Mouse (Mus musculus): ENCODE measurements around the gene Meox1.

The Meox1 gene

GRCm38 (mm10) chr11:101871435-101871834, 22.7 kb downstream of the Meox1 start:
- in situ Hi-C loops (cut with MboI; ENCODE audit: low pct_unique_long_range_greater_than_20kb in 1 of 2, low sequenced_read_pairs in 2 of 2, unreplicated experiment in 1 of 2), result no loop called here

GRCm38 (mm10) chr11:101870067-101870765, 24.0 kb downstream of the Meox1 start:
- in situ Hi-C loops (cut with MboI; ENCODE audit: low pct_unique_long_range_greater_than_20kb in 1 of 2, low sequenced_read_pairs in 2 of 2, unreplicated experiment in 1 of 2), result no loop called here

GRCm38 (mm10) chr11:101867513-101868052, 26.6 kb downstream of the Meox1 start:
- in situ Hi-C loops (cut with MboI; ENCODE audit: low pct_unique_long_range_greater_than_20kb in 1 of 2, low sequenced_read_pairs in 2 of 2, unreplicated experiment in 1 of 2), result no loop called here

- in situ Hi-C loops (cut with MboI; ENCODE audit: low pct_unique_long_range_greater_than_20kb in 1 of 2, low sequenced_read_pairs in 2 of 2, unreplicated experiment in 1 of 2), result no loop called here
Observed at GRCm38 (mm10) chr11:101858742-101859141, 35.4 kb downstream of the Meox1 start.

- in situ Hi-C loops (cut with MboI; ENCODE audit: low pct_unique_long_range_greater_than_20kb in 1 of 2, low sequenced_read_pairs in 2 of 2, unreplicated experiment in 1 of 2), result no loop called here
Observed at GRCm38 (mm10) chr11:101855950-101856712, 38.0 kb downstream of the Meox1 start.

GRCm38 (mm10) chr11:101851042-101851441, 43.1 kb downstream of the Meox1 start:
- in situ Hi-C loops (cut with MboI; ENCODE audit: low pct_unique_long_range_greater_than_20kb in 1 of 2, low sequenced_read_pairs in 2 of 2, unreplicated experiment in 1 of 2), result no loop called here

GRCm38 (mm10) chr11:101849286-101849685, 44.9 kb downstream of the Meox1 start:
- in situ Hi-C loops (cut with MboI; ENCODE audit: low pct_unique_long_range_greater_than_20kb in 1 of 2, low sequenced_read_pairs in 2 of 2, unreplicated experiment in 1 of 2), result no loop called here

GRCm38 (mm10) chr11:101847509-101847908, 46.7 kb downstream of the Meox1 start:
- in situ Hi-C loops (cut with MboI; ENCODE audit: low pct_unique_long_range_greater_than_20kb in 1 of 2, low sequenced_read_pairs in 2 of 2, unreplicated experiment in 1 of 2), result no loop called here

- in situ Hi-C loops (cut with MboI; ENCODE audit: low pct_unique_long_range_greater_than_20kb in 1 of 2, low sequenced_read_pairs in 2 of 2, unreplicated experiment in 1 of 2), result loop anchor here in 1 of 2 experiments (5.0 kb wide), 1 partner anchor 60 kb away; no protein-coding TSS in a partner anchor
Observed at GRCm38 (mm10) chr11:101842773-101843163, 51.4 kb downstream of the Meox1 start.

GRCm38 (mm10) chr11:101841998-101842772, 52.0 kb downstream of the Meox1 start:
- in situ Hi-C loops (cut with MboI; ENCODE audit: low pct_unique_long_range_greater_than_20kb in 1 of 2, low sequenced_read_pairs in 2 of 2, unreplicated experiment in 1 of 2), result loop anchor here in 1 of 2 experiments (5.0 kb wide), 1 partner anchor 60 kb away; no protein-coding TSS in a partner anchor

GRCm38 (mm10) chr11:101840405-101840804, 53.8 kb downstream of the Meox1 start:
- in situ Hi-C loops (cut with MboI; ENCODE audit: low pct_unique_long_range_greater_than_20kb in 1 of 2, low sequenced_read_pairs in 2 of 2, unreplicated experiment in 1 of 2), result loop anchor here in 1 of 2 experiments (5.0 kb wide), 1 partner anchor 62 kb away; no protein-coding TSS in a partner anchor

- in situ Hi-C loops (cut with MboI; ENCODE audit: low pct_unique_long_range_greater_than_20kb in 1 of 2, low sequenced_read_pairs in 2 of 2, unreplicated experiment in 1 of 2), result loop anchor here in 1 of 2 experiments (10.0 kb wide), 1 partner anchor 135 kb away; no protein-coding TSS in a partner anchor
Observed at GRCm38 (mm10) chr11:101839426-101839825, 54.7 kb downstream of the Meox1 start.

GRCm38 (mm10) chr11:101832001-101832400, 62.2 kb downstream of the Meox1 start:
- in situ Hi-C loops (cut with MboI; ENCODE audit: low pct_unique_long_range_greater_than_20kb in 1 of 2, low sequenced_read_pairs in 2 of 2, unreplicated experiment in 1 of 2), result loop anchor here in 1 of 2 experiments (10.0 kb wide), 1 partner anchor 143 kb away; no protein-coding TSS in a partner anchor

GRCm38 (mm10) chr11:101830616-101831015, 63.6 kb downstream of the Meox1 start:
- in situ Hi-C loops (cut with MboI; ENCODE audit: low pct_unique_long_range_greater_than_20kb in 1 of 2, low sequenced_read_pairs in 2 of 2, unreplicated experiment in 1 of 2), result loop anchor here in 1 of 2 experiments (10.0 kb wide), 1 partner anchor 144 kb away; no protein-coding TSS in a partner anchor

GRCm38 (mm10) chr11:101830112-101830511, 64.1 kb downstream of the Meox1 start:
- in situ Hi-C loops (cut with MboI; ENCODE audit: low pct_unique_long_range_greater_than_20kb in 1 of 2, low sequenced_read_pairs in 2 of 2, unreplicated experiment in 1 of 2), result loop anchor here in 1 of 2 experiments (10.0 kb wide), 1 partner anchor 145 kb away; no protein-coding TSS in a partner anchor

GRCm38 (mm10) chr11:101828718-101829117, 65.5 kb downstream of the Meox1 start:
- in situ Hi-C loops (cut with MboI; ENCODE audit: low pct_unique_long_range_greater_than_20kb in 1 of 2, low sequenced_read_pairs in 2 of 2, unreplicated experiment in 1 of 2), result no loop called here
